Mouse (Mus musculus): ENCODE measurements at regions not wholly inside any gene's neighbourhood (a gene's known extent, or its start where the extent isn't known, plus 50 kb on each side); places are given as distances from the start of the nearest gene placed in this dataset.

- no peak for TF ChIP-seq CTCF (IDR thresholded peaks at IDR 0.05; ENCODE audit: low read depth, low read length)
- TF ChIP-seq POLR2A (IDR thresholded peaks at IDR 0.05; ENCODE audit: borderline replicate concordance, low read depth, low read length), result no peak
Measured at GRCm38 (mm10) chr3:118431031-118431723, 130.8 kb upstream of the Dpyd start.

Measured in bone marrow macrophage, adult 2 months (primary cell).